Mouse (Mus musculus) limb, embryonic 11.5 days (tissue): ENCODE data around the gene Synj1. TPM values are rescaled to one million over a fixed set of nuclear protein-coding genes. Genes with fewer than 3 reads are reported as not detected.

ENCODE experiments used
- ATAC-seq: fragments of 200-750 bp; cut with Nextera tagmentation; 2 replicates; pipeline ENCODE4 v1.8.0; 2017; ENCODE audit warnings: low read depth; ENCODE audit not compliant: insufficient number of reproducible peaks, low FRiP score, low TSS enrichment
- DNase-seq: peaks from one replicate; pipeline ENCODE4 v3.0.0-alpha.2; 2015; ENCODE audit warnings: low spot score
- H3K27ac ChIP-seq: fragments of 300-500 bp; sonication (generic); replicated peaks from 2 replicates; pipeline ENCODE4 v1.5.1; 2014; ENCODE audit warnings: low read depth, mild to moderate bottlenecking, low read length
- H3K27me3 ChIP-seq: fragments of 300-500 bp; sonication (generic); 2 replicates; pipeline ENCODE4 v1.6.1; 2014; ENCODE audit warnings: mild to moderate bottlenecking, low read length, mixed read lengths; ENCODE audit not compliant: control insufficient read depth, insufficient read depth
- H3K36me3 ChIP-seq: fragments of 300-500 bp; sonication (generic); 2 replicates; pipeline ENCODE4 v1.6.1; 2014; ENCODE audit warnings: mild to moderate bottlenecking, low read length, moderate library complexity, mixed read lengths; ENCODE audit not compliant: control insufficient read depth, insufficient read depth
- H3K4me1 ChIP-seq: fragments of 300-500 bp; sonication (generic); 2 replicates; pipeline ENCODE4 v1.6.1; 2014; ENCODE audit warnings: low read length, mixed read lengths; ENCODE audit not compliant: control insufficient read depth, insufficient read depth
- H3K4me2 ChIP-seq: fragments of 300-500 bp; sonication (generic); 2 replicates; pipeline ENCODE4 v1.6.1; 2014; ENCODE audit warnings: low read depth, mild to moderate bottlenecking, moderate library complexity; ENCODE audit not compliant: severe bottlenecking
- H3K4me3 ChIP-seq: fragments of 300-500 bp; sonication (generic); 2 replicates; pipeline ENCODE4 v1.5.1; 2014; ENCODE audit warnings: low read depth, low read length
- H3K9ac ChIP-seq: fragments of 300-500 bp; sonication (generic); 2 replicates; pipeline ENCODE4 v1.6.1; 2014; ENCODE audit warnings: mild to moderate bottlenecking, low read length
- H3K9me3 ChIP-seq: fragments of 300-500 bp; sonication (generic); 2 replicates; pipeline ENCODE4 v1.6.1; 2016; ENCODE audit warnings: low read length; ENCODE audit not compliant: control insufficient read depth
- WGBS: fragments of 180-500 bp; shearing (Covaris S2); extraction: QIAGEN DNeasy Blood & Tissue Kit; methylation state at CpG from one replicate; pipeline ENCODE4 v1.1.7; 2014; 5-methylcytosine and 5-hydroxymethylcytosine counted together
- polyA plus RNA-seq: library from polyadenylated mRNA; unstranded; fragments of >200 nt; fragmentation: Nextera tagmentation; extraction: Ambion mirVana; gene quantifications from 2 replicates; pipeline ENCODE4 v1.2.1, GENCODE M21; 2014

Synj1 gene
- polyA plus RNA-seq, 1 experiment from 2014 or later, result 10.8 TPM

GRCm38 (mm10) chr16:91001098-91001497 is 10.0 kb downstream of the Synj1 start:
- Histone ChIP-seq H3K4me1 (no peaks in the 10 kb centered on the region), H3K27me3 (no peaks in the 10 kb centered on the region), H3K4me2 (no peak overlapping the region), H3K9ac (no peak overlapping the region), H3K9me3 (no peaks in the 10 kb centered on the region), H3K36me3 (no peaks in the 10 kb centered on the region), H3K4me3 (no peak overlapping the region), H3K27ac (no peak overlapping the region)
- ATAC-seq (no peak), DNase-seq (no peak)
- WGBS, result 86% methylated on average over 2 of the region's 2 CpGs

GRCm38 (mm10) chr16:90999827-91000226 is 11.3 kb downstream of the Synj1 start:
- ATAC-seq (no peak), DNase-seq (no peak)
- WGBS, result 83% methylated on average over 4 of the region's 4 CpGs
- Histone ChIP-seq H3K4me2 (no peak overlapping the region), H3K4me1 (no peaks in the 10 kb centered on the region), H3K27ac (no peak overlapping the region), H3K9me3 (no peaks in the 10 kb centered on the region), H3K4me3 (no peak overlapping the region), H3K27me3 (no peaks in the 10 kb centered on the region), H3K9ac (no peak overlapping the region), H3K36me3 (no peaks in the 10 kb centered on the region)

GRCm38 (mm10) chr16:90997822-90998221 is 13.3 kb downstream of the Synj1 start:
- no peaks in the 10 kb centered on the region for H3K27me3 ChIP-seq
- no peaks in the 10 kb centered on the region for H3K36me3 ChIP-seq
- DNase-seq, result no peak
- H3K4me3 ChIP-seq, result no peak overlapping the region
- no peak overlapping the region for H3K9ac ChIP-seq
- WGBS, result 94% methylated on average over 3 of the region's 3 CpGs
- no peak overlapping the region for H3K4me2 ChIP-seq
- no peaks in the 10 kb centered on the region for H3K9me3 ChIP-seq
- no peak for ATAC-seq
- H3K27ac ChIP-seq, result no peak overlapping the region
- no peaks in the 10 kb centered on the region for H3K4me1 ChIP-seq

GRCm38 (mm10) chr16:90996327-90997243 is 14.5 kb downstream of the Synj1 start:
- DNase-seq, result no peak
- Histone ChIP-seq H3K9me3 (no peaks in the 10 kb centered on the region), H3K36me3 (no peaks in the 10 kb centered on the region), H3K4me2 (no peak overlapping the region), H3K4me3 (no peak overlapping the region), H3K4me1 (no peaks in the 10 kb centered on the region), H3K27me3 (no peaks in the 10 kb centered on the region), H3K9ac (no peak overlapping the region), H3K27ac (no peak overlapping the region)
- WGBS, result 71% methylated on average over 7 of the region's 7 CpGs
- no peak for ATAC-seq

- ATAC-seq, result no peak
- no peak overlapping the region for H3K27ac ChIP-seq
Measured at GRCm38 (mm10) chr16:90995498-90995897, 15.6 kb downstream of the Synj1 start.

GRCm38 (mm10) chr16:90995023-90995422 is 16.1 kb downstream of the Synj1 start:
- Histone ChIP-seq H3K4me1 (no peaks in the 10 kb centered on the region), H3K36me3 (no peaks in the 10 kb centered on the region), H3K9me3 (no peaks in the 10 kb centered on the region), H3K9ac (no peak overlapping the region), H3K4me3 (no peak overlapping the region), H3K4me2 (no peak overlapping the region), H3K27ac (no peak overlapping the region), H3K27me3 (no peaks in the 10 kb centered on the region)
- ATAC-seq (no peak), DNase-seq (no peak)
- WGBS, result 55% methylated on average over 4 of the region's 4 CpGs

More at GRCm38 (mm10) chr16:90995498-90995897, 15.6 kb downstream of the Synj1 start:
- H3K9ac ChIP-seq, result no peak overlapping the region
- no peaks in the 10 kb centered on the region for H3K36me3 ChIP-seq
- WGBS, result 79% methylated on average over 5 of the region's 5 CpGs
- H3K4me3 ChIP-seq, result no peak overlapping the region
- DNase-seq, result no peak
- no peak overlapping the region for H3K4me2 ChIP-seq
- no peaks in the 10 kb centered on the region for H3K27me3 ChIP-seq
- no peaks in the 10 kb centered on the region for H3K9me3 ChIP-seq
- H3K4me1 ChIP-seq, result no peaks in the 10 kb centered on the region

- Histone ChIP-seq H3K4me2 (no peak overlapping the region), H3K9me3 (no peaks in the 10 kb centered on the region), H3K4me1 (no peaks in the 10 kb centered on the region), H3K4me3 (no peak overlapping the region), H3K27me3 (no peaks in the 10 kb centered on the region), H3K27ac (no peak overlapping the region), H3K36me3 (no peaks in the 10 kb centered on the region), H3K9ac (no peak overlapping the region)
- ATAC-seq (no peak), DNase-seq (no peak)
- WGBS, result 93% methylated on average over 8 of the region's 8 CpGs
Measured at GRCm38 (mm10) chr16:90989162-90989561, 21.9 kb downstream of the Synj1 start.

- H3K9me3 ChIP-seq, result no peaks in the 10 kb centered on the region
- no peak overlapping the region for H3K27ac ChIP-seq
- H3K9ac ChIP-seq, result no peak overlapping the region
- no peaks in the 10 kb centered on the region for H3K27me3 ChIP-seq
- no peak overlapping the region for H3K4me3 ChIP-seq
- no peaks in the 10 kb centered on the region for H3K4me1 ChIP-seq
- no peak overlapping the region for H3K4me2 ChIP-seq
- no peaks in the 10 kb centered on the region for H3K36me3 ChIP-seq
- ATAC-seq (no peak), DNase-seq (no peak)
- 93% methylated on average over 3 of the region's 3 CpGs for WGBS
Measured at GRCm38 (mm10) chr16:90988665-90989064, 22.4 kb downstream of the Synj1 start.
